Mouse (Mus musculus) kidney, embryonic 16.5 days (tissue): Measurements from ENCODE around the gene Fxn. TPM values are rescaled to one million over a fixed set of nuclear protein-coding genes. Genes with fewer than 3 reads are reported as not detected.

Experiments used
- ATAC-seq: fragments of 200-750 bp; cut with Nextera tagmentation; 2 replicates; pipeline ENCODE4 v1.8.0; 2017; ENCODE audit warnings: moderate TSS enrichment; ENCODE audit not compliant: low FRiP score, low TSS enrichment
- H3K27ac ChIP-seq: fragments of 300-500 bp; sonication (generic); 2 replicates; pipeline ENCODE4 v1.5.1; 2014; ENCODE audit warnings: low read length
- H3K27me3 ChIP-seq: fragments of 300-500 bp; sonication (generic); 2 replicates; pipeline ENCODE4 v1.6.1; 2014; ENCODE audit warnings: low read length, control low read depth, mixed read lengths; ENCODE audit not compliant: insufficient read depth
- H3K36me3 ChIP-seq: fragments of 300-500 bp; sonication (generic); 2 replicates; pipeline ENCODE4 v1.6.1; 2014; ENCODE audit warnings: low read length, control low read depth, mixed read lengths; ENCODE audit not compliant: insufficient read depth
- H3K4me1 ChIP-seq: fragments of 300-500 bp; sonication (generic); 2 replicates; pipeline ENCODE4 v1.6.1; 2014; ENCODE audit warnings: low read length, control low read depth, mixed read lengths; ENCODE audit not compliant: insufficient read depth
- H3K4me2 ChIP-seq: fragments of 300-500 bp; sonication (generic); replicated peaks from 2 replicates; pipeline ENCODE4 v1.6.1; 2014; ENCODE audit warnings: low read depth, low read length
- H3K4me3 ChIP-seq: fragments of 300-500 bp; sonication (generic); 2 replicates; pipeline ENCODE4 v1.5.1; 2014; ENCODE audit warnings: mild to moderate bottlenecking, low read length
- H3K9ac ChIP-seq: fragments of 300-500 bp; sonication (generic); replicated peaks from 2 replicates; pipeline ENCODE4 v1.6.1; 2014; ENCODE audit warnings: low read length
- H3K9me3 ChIP-seq: fragments of 300-500 bp; sonication (generic); 2 replicates; pipeline ENCODE4 v1.6.1; 2016; ENCODE audit warnings: low read length, control low read depth
- WGBS: fragments of 180-500 bp; shearing (Covaris S2); extraction: QIAGEN DNeasy Blood & Tissue Kit; methylation state at CpG from one replicate; pipeline ENCODE4 v1.1.7; 2014; 5-methylcytosine and 5-hydroxymethylcytosine counted together
- polyA plus RNA-seq: library from polyadenylated mRNA; unstranded; fragments of >200 nt; fragmentation: Nextera tagmentation; extraction: Ambion mirVana; gene quantifications from 2 replicates; pipeline ENCODE4 v1.2.1, GENCODE M21; 2015

The Fxn gene
- polyA plus RNA-seq, 1 experiment from 2014 or later: 54.6 TPM

DNA sequence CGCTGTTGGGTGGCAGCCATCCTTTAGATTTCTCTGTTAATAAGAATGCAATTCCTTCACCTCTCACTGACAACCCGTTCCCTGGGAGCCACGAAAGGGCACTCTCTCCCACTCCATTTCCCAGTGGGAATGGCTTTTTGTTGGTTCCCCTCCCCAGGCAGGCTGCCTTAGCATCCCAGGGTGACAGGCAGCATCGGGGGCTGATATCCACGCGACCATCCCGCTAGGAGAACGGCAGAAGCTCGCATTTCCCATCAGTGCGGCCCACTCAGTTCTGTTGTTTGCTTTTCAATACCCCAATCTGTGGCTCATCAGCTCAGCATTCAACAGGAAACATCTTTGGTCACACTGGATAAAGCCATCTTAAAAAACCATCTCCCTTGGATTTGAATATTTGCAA is 21.8 kb upstream of the Fxn start:
- no peak for ATAC-seq
- 34% methylated on average over 10 of the region's 10 CpGs for WGBS
- H3K27ac ChIP-seq: no peak overlapping the region

DNA sequence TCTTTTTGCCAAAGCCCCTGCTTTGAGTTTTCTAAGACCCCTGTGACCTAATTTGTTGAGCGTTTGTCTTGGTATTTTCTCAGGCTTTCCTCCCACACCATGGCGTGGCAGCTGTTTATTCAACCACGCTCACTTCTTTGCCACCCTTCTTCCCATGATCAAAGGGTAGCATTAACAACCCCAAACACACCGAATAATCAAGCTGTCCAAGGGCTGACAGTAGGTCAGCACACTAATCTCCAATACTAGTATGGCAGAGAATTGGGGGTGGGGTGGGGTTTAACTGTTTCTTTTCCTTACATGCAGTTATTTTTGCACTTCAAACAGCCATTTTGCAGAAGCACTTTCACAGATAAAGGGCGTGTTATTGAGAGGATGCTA is 21.4 kb upstream of the Fxn start:
- H3K4me3 ChIP-seq: no peak overlapping the region
- no peak overlapping the region for H3K9ac ChIP-seq
- no peak overlapping the region for H3K27ac ChIP-seq
- H3K4me2 ChIP-seq: peak overlapping the region; percentile 56; the same call in 1 of the 2 replicates
- WGBS: 20% methylated on average over 5 of the region's 5 CpGs
- H3K4me1 ChIP-seq: 0 out of 2 replicates have a peak, but pooled peaks cover 4% of the 10 kb centered on the region
- H3K9me3 ChIP-seq: no peaks in the 10 kb centered on the region
- no peaks in the 10 kb centered on the region for H3K27me3 ChIP-seq
- 0 out of 2 replicates have a peak, but pooled peaks have one; percentile 33 for ATAC-seq
- no peaks in the 10 kb centered on the region for H3K36me3 ChIP-seq

More for the DNA sequence above, 21.8 kb upstream of the Fxn start:
- H3K36me3 ChIP-seq: no peaks in the 10 kb centered on the region
- H3K4me2 ChIP-seq: no peak overlapping the region
- H3K4me1 ChIP-seq: peaks cover 5% of the 10 kb centered on the region; the same call in 1 of the 2 replicates
- H3K9ac ChIP-seq: no peak overlapping the region
- no peak overlapping the region for H3K4me3 ChIP-seq
- no peaks in the 10 kb centered on the region for H3K9me3 ChIP-seq
- no peaks in the 10 kb centered on the region for H3K27me3 ChIP-seq

DNA sequence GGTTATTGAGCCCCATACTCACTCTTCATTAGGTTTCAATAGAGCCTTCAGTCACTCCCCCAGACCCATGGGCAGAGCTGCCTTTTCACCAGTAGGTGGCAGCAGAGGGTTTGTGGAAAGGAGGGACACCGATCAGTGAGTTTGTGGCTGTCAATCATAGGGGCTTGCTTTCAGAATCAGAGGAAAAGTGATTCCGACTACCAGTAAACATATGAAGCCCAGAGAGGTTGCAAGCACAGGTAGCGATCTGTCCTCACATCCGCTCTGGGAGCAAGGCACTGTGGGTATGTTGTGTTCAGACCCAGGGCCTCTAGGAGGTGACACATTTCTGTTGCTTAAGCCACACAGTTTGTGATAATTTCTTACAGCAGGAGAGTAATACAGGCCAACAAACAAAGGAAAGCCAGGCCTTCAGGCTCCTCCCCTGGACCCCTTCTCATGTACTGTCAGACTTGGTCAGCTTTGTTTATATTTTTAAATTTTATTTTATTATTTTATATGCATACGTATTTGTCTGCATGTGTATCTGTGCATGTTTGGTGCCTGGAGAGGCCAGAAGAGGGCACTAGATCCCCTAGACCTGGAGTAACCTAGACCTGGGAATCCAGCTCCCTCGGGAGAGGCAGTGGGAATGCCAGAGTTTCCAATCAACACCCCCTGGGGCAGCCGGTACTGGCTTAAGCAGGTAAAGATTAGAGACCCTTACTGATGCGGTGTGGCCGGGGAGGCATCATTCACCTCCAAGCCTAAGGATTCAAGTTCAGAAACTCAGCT is 20.8 kb upstream of the Fxn start:
- H3K9ac ChIP-seq: no peak overlapping the region
- no peaks in the 10 kb centered on the region for H3K9me3 ChIP-seq
- peak; percentile 90 for ATAC-seq
- peak overlapping the region; percentile 43 for H3K4me3 ChIP-seq
- no peak overlapping the region for H3K27ac ChIP-seq
- no peaks in the 10 kb centered on the region for H3K36me3 ChIP-seq
- no peaks in the 10 kb centered on the region for H3K27me3 ChIP-seq
- 0 out of 2 replicates have a peak, but pooled peaks cover 4% of the 10 kb centered on the region for H3K4me1 ChIP-seq
- 5% methylated on average over 9 of the region's 9 CpGs for WGBS
- peak overlapping the region; percentile 56 for H3K4me2 ChIP-seq

DNA sequence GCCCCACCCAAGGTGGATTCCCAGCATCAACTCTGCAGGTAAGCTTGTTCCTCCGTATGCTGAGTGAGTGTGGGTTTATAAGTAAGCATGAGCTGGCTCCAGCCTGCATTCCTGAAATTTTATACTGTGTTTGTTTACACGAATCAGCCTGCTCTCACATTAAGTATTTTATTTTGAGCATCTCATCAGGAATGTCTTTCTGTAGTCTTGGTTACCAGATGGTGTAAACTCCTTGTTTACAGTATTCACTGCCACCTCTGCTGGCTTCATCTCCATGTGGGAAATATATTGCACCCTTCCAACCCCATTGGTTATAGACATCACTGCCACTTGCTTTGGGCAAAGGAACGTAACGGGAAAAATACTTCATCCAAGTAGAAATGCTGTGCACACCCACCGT is 13.1 kb upstream of the Fxn start:
- H3K4me3 ChIP-seq: no peak overlapping the region
- no peak overlapping the region for H3K9ac ChIP-seq
- no peaks in the 10 kb centered on the region for H3K27me3 ChIP-seq
- no peaks in the 10 kb centered on the region for H3K9me3 ChIP-seq
- no peak for ATAC-seq
- H3K4me1 ChIP-seq: no peaks in the 10 kb centered on the region
- no peaks in the 10 kb centered on the region for H3K36me3 ChIP-seq
- H3K27ac ChIP-seq: no peak overlapping the region
- WGBS: 71% methylated on average over 5 of the region's 5 CpGs
- no peak overlapping the region for H3K4me2 ChIP-seq

DNA sequence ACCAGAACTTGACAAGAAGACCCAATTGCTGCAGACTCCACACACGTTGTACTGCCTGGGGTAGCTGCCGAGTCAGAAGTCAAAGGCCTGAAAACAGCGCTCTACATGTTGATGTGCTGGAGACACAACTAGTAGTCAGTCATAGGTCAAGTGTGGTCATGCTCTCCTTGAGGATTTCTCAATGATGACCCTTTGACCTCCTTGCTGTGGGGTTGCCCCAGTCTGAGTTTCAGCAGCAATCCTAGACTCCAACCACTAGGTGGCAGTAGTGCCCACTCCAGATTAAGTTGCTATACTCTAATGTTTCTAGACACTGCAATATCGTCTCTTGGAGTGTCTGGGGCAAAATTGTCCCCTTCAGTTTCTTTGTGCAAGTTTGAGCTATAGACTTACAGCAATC is 3.8 kb upstream of the Fxn start:
- no peaks in the 10 kb centered on the region for H3K9me3 ChIP-seq
- no peak overlapping the region for H3K27ac ChIP-seq
- H3K4me2 ChIP-seq: no peak overlapping the region
- H3K4me1 ChIP-seq: peaks cover 6% of the 10 kb centered on the region; the same call in 1 of the 2 replicates
- no peaks in the 10 kb centered on the region for H3K27me3 ChIP-seq
- H3K4me3 ChIP-seq: no peak overlapping the region
- H3K36me3 ChIP-seq: no peaks in the 10 kb centered on the region
- ATAC-seq: no peak
- no peak overlapping the region for H3K9ac ChIP-seq
- WGBS: 72% methylated on average over 4 of the region's 4 CpGs

DNA sequence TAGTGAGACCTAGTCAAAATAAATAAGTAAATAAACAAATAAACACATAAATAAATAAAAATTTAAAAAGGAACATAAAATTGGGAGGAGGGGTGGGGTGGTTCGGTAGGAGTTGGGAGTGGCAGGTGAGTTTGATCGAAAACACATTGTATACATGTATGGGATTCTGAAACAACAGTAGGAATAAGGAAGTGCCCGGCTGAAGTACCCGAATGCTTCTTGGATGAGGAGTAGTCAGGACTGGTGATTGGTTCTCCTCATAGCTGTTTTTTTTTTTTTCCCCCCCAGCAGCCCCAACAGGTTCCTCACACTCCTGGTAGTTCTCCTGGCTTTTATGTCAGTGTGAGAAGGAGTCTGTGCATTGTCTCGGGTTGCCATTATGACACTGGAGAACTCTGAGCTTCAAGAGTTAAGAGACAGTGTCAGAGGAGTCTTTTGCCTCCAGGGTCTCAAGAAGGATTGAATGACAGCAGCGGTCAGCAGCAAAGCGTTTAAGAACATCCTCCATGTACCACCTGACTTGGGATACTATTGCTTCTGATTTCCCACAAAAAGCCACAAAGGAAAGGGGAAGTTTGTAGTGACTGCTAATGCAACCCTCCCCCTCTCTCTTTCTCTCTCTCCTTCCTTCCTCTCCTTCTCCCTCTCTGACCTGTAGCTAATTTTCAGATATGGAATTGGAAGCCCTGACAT is 1.0 kb upstream of the Fxn start:
- no peaks in the 10 kb centered on the region for H3K36me3 ChIP-seq
- 48% methylated on average over 7 of the region's 7 CpGs for WGBS
- H3K27ac ChIP-seq: no peak overlapping the region
- peak overlapping the region; percentile 62; the same call in 1 of the 2 replicates for H3K4me3 ChIP-seq
- no peak overlapping the region for H3K9ac ChIP-seq
- no peaks in the 10 kb centered on the region for H3K27me3 ChIP-seq
- H3K4me2 ChIP-seq: peak overlapping the region; percentile 81
- H3K4me1 ChIP-seq: peaks cover 6% of the 10 kb centered on the region; the same call in 1 of the 2 replicates
- ATAC-seq: no peak
- H3K9me3 ChIP-seq: no peaks in the 10 kb centered on the region

DNA sequence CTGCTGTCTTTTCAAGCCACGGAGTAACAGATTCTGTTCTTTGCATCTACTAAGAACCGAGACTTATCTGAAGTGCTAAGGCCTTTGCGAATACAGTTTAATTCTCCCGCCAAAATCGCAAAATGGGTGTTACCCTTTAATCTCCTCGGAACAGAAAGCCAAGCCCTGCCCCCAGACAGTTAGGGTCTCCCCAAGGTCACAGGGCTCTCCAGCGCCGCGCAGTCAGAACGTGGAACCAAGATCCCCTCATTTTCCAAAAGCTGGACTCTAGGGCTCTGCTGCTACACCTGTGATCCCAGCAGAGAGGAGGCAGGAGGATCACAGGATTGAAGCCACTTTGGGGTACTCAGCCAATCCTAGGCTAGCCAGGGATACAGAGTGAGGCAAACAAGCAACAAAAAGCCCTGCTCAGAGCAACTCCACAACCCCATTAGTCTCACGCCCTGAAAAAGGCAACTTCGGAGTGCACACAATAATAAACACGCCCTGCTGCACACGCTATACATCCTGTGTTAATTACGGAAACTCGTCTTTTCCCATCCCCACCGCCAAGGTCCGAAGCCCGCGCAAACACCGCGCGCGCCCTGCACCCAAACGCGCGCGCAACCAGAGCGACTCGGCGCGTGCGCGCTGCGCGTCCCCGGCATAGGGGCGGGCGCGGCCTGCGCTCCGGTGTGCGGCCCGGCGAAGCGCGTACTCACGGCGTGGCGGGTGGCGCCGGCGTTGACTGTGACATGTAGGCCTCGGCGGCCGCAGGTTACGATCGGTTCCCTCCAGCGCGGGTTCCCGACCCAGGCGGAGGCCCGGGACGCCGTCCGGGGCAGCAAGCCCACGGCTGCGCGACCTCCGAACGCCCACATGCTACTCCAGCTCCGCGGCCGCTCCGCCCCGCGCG is 452 bp downstream of the Fxn start:
- peak overlapping the region; percentile 86 for H3K27ac ChIP-seq
- peaks cover 6% of the 10 kb centered on the region; the same call in 1 of the 2 replicates for H3K36me3 ChIP-seq
- peak overlapping the region; percentile 62 for H3K4me3 ChIP-seq
- H3K4me1 ChIP-seq: peaks cover 6% of the 10 kb centered on the region; the same call in 1 of the 2 replicates
- H3K9me3 ChIP-seq: no peaks in the 10 kb centered on the region
- ATAC-seq: peak; percentile 69
- peak overlapping the region; percentile 77 for H3K9ac ChIP-seq
- no peaks in the 10 kb centered on the region for H3K27me3 ChIP-seq
- H3K4me2 ChIP-seq: peak overlapping the region; percentile 81
- WGBS: under 1% methylated on average over 77 of the region's 78 CpGs

DNA sequence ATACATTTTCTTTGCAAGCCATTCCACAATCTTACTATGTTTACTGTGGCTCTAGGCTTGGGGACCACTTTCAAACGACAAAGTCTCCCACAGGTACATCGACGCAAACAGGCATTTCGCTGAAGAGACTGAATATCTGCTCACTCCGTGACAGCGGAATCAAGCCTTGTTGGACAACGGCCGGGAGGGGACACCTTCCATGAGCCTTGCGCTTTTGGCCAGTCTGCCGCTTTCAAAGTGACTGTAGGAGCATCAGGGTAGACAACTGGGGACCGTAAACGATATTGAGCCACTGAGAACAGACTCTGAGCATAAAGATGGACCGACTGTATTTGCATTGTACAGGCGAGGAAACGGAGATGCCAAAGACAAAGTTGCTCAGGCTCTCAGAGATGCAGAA is 1.5 kb downstream of the Fxn start:
- H3K4me1 ChIP-seq: peaks cover 6% of the 10 kb centered on the region; the same call in 1 of the 2 replicates
- peaks cover 10% of the 10 kb centered on the region; the same call in 1 of the 2 replicates for H3K36me3 ChIP-seq
- no peaks in the 10 kb centered on the region for H3K27me3 ChIP-seq
- H3K9me3 ChIP-seq: no peaks in the 10 kb centered on the region
- H3K27ac ChIP-seq: no peak overlapping the region
- peak overlapping the region; percentile 77; the same call in 1 of the 2 replicates for H3K9ac ChIP-seq
- H3K4me3 ChIP-seq: peak overlapping the region; percentile 62
- no peak for ATAC-seq
- 78% methylated on average over 15 of the region's 15 CpGs for WGBS
- peak overlapping the region; percentile 81 for H3K4me2 ChIP-seq

DNA sequence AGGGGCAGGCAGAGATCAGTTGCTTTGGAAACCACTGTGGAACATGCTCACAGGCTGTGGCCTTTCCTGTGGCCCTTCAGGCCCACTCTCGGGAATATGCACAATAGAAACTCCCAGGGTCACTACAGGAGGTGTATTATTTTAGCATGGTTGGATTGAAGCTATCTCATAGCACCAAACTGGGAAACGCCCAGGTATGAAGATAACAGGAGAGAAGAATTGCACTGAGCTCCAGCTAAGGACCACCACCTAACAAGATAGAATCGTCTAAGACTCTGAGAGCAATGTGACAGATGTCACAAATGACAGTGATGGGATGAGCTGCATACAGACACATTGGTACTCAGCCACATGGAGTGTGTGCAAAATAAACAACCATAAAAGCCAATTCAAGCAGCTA is 6.1 kb downstream of the Fxn start:
- 76% methylated on average over 3 of the region's 3 CpGs for whole genome bisulfite sequencing

More for the DNA sequence above, 6.1 kb downstream of the Fxn start:
- Histone ChIP-seq H3K27me3 (no peaks in the 10 kb centered on the region), H3K9me3 (no peaks in the 10 kb centered on the region), H3K27ac (no peak overlapping the region), H3K4me1 (peaks cover 8% of the 10 kb centered on the region), H3K4me3 (no peak overlapping the region), H3K4me2 (no peak overlapping the region), H3K36me3 (peaks cover 10% of the 10 kb centered on the region; the same call in 1 of the 2 replicates), H3K9ac (no peak overlapping the region)
- ATAC-seq: no peak
